Mouse (Mus musculus): ENCODE measurements around the gene Dgkh.
"Not testable (repeated sequence)": the region's sequence is repeated elsewhere in the genome, so short reads cannot be mapped to it uniquely, and the experiment has no call there.

DNA sequence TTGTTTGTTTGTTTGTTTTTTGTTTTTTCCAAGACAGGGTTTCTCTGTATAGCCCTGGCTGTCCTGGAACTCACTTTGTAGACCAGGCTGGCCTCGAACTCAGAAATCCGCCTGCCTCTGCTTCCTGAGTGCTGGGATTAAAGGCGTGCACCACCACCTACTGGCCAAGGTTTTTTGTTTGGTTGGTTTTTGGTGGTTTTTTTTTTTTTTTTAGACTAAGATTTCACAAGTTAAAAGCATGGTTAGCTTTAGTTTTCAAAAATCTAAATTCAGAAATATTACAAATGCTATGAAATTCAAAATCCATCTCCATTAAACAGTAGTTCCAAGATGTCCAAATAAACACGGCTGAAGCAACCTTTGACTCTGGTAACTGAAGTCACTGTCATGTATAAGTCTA, 8.9 kb downstream of the Dgkh start:
- TF ChIP-seq CTCF, EP300 (IDR thresholded peaks at IDR 0.05; ENCODE audit: low read depth): not testable (repeated sequence)

All from heart, postnatal 0 days (tissue).